Mouse (Mus musculus): ENCODE measurements around the gene Col1a1. TPM values are rescaled to one million over a fixed set of nuclear protein-coding genes. Genes with fewer than 3 reads are reported as not detected.
A peak's percentile ranks its signal among the peaks of the same experiment; 100 is the strongest.

Gene Col1a1
- total RNA-seq, 4 experiments from 2014 or later, result 6.6 to 7.8 (median 7.3) TPM

DNA sequence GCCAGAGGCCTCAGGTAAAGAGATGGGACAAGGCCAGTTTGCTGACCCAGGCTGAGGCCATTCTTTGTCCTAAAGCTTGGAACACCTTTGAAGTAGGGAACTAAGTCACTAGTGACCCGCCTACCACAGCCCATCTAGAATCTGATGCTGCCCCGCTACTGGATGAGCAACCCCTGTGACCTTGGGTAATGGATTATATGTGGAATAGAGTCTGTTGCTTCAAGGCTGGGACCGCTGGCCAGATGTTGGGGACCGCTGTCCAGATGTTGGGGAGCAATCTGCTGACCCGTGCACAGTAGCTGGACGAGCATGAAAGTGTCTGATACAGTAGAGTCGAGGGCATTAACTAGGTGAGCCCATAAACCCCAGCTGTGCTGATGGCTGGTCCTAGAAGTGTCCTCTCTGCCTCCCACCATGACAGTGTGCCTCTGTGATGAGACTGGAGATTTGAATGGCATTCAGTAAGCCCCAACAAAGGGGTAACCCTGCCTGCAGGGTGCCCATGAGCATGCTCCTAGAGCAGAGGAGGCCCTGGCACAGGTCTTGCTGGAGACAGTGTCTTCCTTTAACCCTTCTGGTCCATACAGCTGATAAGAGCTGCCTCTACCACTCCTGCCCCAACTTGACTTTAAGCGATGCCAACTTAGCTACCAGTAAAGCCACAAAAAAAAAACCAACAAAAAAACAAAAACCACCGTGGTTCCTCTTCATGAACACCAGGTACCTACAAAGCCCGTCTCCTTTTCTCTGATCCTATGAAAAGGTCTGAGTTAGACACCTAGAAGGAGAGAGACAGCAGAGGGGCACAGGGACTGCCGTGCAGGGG is 59.1 kb downstream of the Col1a1 start:
- no peak for DNase-seq (ENCODE audit: low spot score in 2 of 2)

DNA sequence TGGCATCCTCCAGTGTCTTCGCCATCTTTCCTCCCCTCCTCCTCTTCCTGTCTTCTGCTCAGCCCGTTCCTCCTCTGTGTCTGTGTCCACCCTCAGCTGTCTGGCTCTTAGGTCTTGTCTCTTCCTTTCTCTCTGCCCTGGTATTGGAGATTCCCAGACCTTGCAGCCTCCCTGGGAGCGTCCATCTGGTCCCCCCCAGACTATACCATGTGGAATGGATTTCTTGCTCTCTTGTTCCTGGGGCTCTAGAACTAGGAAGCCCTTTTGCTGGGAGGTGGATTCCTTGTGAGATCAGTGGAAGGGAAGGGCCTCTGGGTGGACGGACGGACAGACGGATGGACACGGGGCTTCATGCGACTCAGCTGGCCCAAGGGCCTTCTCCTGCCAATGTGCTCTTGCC is 60.1 kb downstream of the Col1a1 start:
- no peak for DNase-seq (ENCODE audit: low spot score in 2 of 2)

DNA sequence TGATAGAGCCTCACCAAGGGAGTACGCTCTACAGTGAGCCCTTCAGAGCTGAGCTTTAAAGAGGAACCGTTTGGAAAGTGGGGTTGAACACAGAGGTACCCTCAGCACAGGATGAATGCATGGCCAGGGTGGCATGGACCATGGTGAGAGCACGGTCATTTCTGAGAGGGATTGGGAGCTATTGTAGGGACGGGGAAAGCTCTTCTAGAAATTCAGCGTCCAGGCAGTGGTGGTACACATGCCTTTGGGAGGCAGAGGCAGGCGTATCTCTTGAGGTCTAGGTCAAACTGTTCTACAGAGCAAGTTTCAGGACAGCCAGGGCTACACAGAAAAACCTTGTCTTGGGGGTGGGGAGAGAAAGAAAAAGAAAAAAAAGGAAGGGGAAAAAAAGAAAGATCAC is 61.0 kb downstream of the Col1a1 start:
- no peak for DNase-seq (ENCODE audit: low spot score in 2 of 2)

DNA sequence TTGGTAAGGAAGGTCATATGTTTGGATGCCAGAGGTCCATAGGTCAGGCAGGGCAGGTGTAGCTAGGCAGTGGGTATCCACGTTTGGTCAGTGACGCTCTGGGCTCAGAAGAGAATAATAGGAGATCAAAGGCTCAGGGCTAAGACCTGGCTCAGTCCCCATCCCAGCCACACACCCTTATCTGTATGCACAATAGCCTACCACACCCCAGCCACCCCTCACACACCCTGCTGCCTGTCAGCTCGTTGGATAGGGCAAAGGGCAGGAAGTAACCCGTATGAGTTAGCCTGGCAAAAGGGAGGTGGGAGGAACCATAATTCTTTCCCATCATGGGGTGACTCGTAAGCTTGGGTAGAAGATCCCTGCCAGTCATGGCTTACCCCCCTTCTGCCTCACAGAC is 61.6 kb downstream of the Col1a1 start:
- no peak for DNase-seq (ENCODE audit: low spot score in 2 of 2)

DNA sequence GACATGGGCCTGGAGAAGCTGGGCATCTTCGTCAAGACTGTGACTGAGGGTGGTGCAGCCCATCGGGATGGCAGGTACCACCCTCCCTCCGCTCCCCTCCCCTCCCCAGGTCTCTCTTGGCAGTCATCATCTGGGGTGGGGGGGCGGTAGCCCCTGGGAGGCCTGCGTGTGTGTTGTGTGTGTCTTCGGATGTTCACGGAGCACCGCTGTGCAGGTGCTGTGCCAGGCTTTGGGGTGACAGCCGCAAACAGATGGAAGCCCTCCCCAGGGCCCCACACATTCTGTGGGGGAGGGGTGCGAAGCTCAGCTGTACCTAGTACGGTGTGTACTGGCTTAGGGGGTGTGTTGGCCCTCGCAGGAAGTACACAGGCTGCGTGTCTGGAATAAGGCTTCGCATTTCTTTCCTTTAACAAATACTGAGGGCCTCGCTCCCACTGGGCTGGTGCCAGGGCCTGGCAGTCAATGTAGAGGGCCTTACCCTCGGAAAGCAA is 62.1 kb downstream of the Col1a1 start:
- peak in 1 of 2 experiments; percentile 76 for DNase-seq (ENCODE audit: low spot score in 2 of 2)

DNA sequence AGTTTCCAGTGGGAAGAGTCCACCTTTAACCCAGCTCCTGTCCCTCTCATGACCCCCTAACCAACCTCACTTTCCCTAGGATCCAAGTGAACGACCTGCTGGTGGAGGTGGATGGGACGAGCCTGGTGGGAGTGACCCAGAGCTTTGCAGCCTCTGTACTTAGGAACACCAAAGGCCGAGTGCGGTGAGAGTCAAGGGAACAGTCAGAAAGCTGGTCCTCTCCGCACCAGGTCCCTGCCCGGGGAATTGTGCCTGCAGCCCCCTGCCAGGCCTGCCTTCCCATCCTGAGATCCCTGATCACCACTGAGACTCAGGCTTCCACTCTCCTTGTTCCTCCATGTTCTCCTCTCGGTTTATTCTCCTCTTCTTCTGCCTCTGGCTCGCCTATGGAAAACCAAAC is 64.1 kb downstream of the Col1a1 start:
- DNase-seq (ENCODE audit: low spot score in 2 of 2), result no peak

DNA sequence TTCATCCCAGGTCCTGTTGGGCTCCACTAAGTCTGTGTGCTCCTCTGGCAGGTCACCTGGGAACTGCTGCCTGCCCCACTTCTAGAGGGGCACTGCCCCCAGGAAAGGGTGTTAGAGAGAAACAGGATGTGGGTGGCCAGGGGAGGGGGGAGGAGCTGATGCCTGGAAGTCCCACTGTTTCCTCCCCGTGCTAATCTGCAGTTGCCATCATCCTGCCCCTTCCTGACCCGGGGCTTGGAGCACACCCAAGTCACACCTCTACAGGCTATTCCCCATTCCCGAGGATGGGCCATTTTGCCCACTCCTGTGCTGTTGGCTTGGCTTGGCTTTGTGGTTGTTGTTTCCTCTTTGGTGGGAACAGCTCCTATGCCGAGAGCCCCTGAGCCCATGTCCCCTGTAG is 64.5 kb downstream of the Col1a1 start:
- no peak for DNase-seq (ENCODE audit: low spot score in 2 of 2)

DNA sequence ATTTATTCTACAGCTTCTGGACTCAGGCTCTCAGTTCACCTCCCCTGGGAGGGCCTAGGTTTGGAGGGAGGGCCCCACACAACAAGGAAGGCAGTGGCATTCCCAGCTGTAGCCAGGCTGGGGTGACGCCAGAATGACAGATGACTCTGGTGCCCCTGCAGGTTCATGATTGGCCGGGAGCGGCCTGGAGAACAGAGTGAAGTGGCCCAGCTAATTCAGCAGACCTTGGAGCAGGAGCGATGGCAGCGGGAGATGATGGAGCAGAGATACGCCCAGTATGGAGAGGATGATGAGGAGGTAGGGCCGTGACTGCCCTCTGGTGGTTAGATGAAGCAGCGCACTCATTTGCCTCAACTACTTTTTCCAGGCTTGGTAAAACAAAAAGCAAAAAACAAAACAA is 65.0 kb downstream of the Col1a1 start:
- peak; percentile 67 to 72 for DNase-seq (ENCODE audit: low spot score in 2 of 2)

DNA sequence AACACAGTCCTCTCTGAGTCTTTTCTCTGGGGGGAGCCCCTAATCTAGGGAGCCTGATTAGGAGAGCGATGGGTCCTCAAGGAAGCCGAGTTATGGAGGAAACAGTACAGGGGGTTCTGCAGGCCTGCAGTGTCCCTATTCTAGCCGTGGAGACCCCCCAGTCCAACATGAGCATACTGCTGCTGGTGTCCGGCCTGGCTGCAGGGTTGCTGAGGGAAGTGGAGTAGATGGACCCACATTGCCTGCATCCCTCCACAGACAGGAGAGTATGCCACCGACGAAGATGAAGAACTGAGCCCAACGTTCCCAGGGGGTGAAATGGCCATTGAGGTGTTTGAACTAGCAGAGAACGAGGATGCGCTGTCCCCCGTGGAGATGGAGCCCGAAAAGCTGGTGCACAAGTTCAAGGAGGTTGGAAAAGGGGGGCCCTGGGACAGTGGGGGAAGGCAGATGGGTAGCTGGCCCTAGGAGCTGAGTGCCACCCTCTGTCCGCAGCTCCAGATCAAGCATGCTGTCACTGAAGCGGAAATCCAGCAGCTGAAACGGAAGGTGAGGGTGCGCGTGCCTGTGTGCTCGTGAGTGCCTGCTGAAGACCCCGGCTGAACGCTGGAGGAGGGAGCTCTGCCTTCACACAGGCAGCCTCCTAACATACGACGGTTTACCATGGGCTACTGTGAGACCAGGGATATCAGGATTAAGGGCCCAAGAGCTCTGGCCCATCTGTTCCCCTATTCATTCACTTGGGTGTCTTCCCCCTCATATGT is 65.7 kb downstream of the Col1a1 start:
- DNase-seq (ENCODE audit: low spot score in 2 of 2), result no peak

Other genes with a start within 250 kb of the Col1a1 start
- not detected for gene Gm11541, start 231.7 kb upstream of the Col1a1 start, total RNA-seq (2022)
- gene Cdc34b, start 194.4 kb upstream of the Col1a1 start, total RNA-seq (2022), result not detected
- gene Tmem92, start 153.5 kb upstream of the Col1a1 start, total RNA-seq (2022), result not detected
- gene Hils1, start 31.4 kb downstream of the Col1a1 start, total RNA-seq (2022), result not detected
- gene Sgca, start 40.1 kb downstream of the Col1a1 start, total RNA-seq (2022), result under 1 TPM in 2 of 4 experiments, not detected in 2; 0.23 to 0.56 TPM
- 100 to 1,000 TPM; 819 to 832 (median 829) TPM for gene Ppp1r9b, start 54.8 kb downstream of the Col1a1 start, total RNA-seq (2022)
- gene Samd14, start 73.7 kb downstream of the Col1a1 start, total RNA-seq (2022), result 10 to 100 TPM; 33.9 to 40.0 (median 36.4) TPM
- gene Pdk2, start 105.1 kb downstream of the Col1a1 start, total RNA-seq (2022), result 100 to 1,000 TPM; 116 to 134 (median 123) TPM
- gene Itga3, start 140.6 kb downstream of the Col1a1 start, total RNA-seq (2022), result 10 to 100 TPM; 15.0 to 19.9 (median 17.0) TPM
- under 1 TPM in 1 of 4 experiments, not detected in 3; 0.12 TPM for gene Dlx3, start 183.9 kb downstream of the Col1a1 start, total RNA-seq (2022)
- gene Dlx4, start 210.0 kb downstream of the Col1a1 start, total RNA-seq (2022), result under 1 TPM in 1 of 4 experiments, not detected in 3; 0.33 TPM